Mouse (Mus musculus) naive thymus-derived CD4-positive, alpha-beta T cell, adult 5 months (primary cell): ENCODE results near the gene Rassf10. TPM values are rescaled to one million over a fixed set of nuclear protein-coding genes. Genes with fewer than 3 reads are reported as not detected.

Experiments
- polyA plus RNA-seq: library from polyadenylated mRNA; unstranded; fragments of 100-300 nt; shearing (Covaris generic); gene quantifications from one replicate; pipeline ENCODE4 v1.2.1, GENCODE M21; 2017

Gene Rassf10
- not detected for polyA plus RNA-seq

DNA sequence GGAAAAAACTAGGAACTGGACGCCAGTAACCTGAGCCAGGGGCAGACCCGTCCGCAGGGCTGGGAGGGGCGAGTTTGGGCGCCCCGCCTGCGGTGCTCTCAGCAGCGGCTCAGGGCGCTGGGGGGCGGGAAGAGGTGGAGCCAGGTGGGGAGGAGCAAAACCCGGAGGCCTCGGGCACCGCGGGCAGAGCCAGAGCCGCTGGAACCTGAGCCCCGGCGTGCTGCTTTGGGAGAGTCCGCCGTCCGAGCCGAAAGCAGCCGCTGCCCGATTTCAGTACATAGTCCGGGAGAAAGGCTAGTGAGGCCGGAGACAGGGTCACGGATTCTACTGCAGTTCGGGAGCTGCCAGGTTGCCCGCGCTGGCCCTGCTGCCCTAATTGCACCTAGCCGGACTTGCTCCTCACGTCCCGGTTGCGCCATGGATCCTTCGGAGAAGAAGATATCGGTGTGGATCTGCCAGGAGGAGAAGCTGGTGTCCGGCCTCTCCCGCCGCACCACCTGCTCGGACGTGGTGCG, at the start of gene Rassf10:
TSS of gene Rassf10 (plus strand) at position 186 of the 515 bp plus-strand sequence.

